Mouse (Mus musculus) adrenal gland, postnatal 14 days (tissue): ENCODE data around the gene Gm20388. TPM values are rescaled to one million over a fixed set of nuclear protein-coding genes. Genes with fewer than 3 reads are reported as not detected.

Experiments used
- DNase-seq: peaks from one replicate; pipeline ENCODE4 v3.0.0; 2021; ENCODE audit warnings: mixed read lengths
- total RNA-seq: library from RNA; stranded (reverse); gene quantifications from 2 replicates; pipeline ENCODE4 v1.2.3, GENCODE M21; 2021

Gene Gm20388
- total RNA-seq, 1 experiment from 2014 or later = 17.6 TPM

DNA sequence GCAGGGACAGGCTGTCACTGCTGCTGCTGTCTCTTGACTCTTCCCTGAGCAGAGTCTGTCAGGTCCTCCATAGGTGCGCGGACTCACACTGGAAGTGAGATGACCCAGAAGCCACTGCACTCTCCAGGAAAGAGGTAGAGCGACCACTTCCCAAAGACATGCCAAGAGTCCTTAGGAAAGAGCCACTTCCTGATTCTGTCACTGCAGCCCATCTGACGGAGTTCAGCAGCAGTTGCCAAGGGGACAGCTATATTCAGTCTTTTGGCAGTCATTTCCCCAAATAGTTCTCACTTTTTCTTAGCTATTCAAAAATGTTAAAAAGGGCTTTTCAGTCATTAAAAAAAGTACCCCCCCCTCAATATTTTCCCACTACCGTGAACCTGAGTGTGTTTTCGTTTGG, 2111.6 kb downstream of the Gm20388 start:
- DNase-seq = no peak

GRCm38 (mm10) chr8:122022705-122023104, 2112.1 kb downstream of the Gm20388 start:
- no peak for DNase-seq

- peak; percentile 59 for DNase-seq
These were observed 2114.9 kb downstream of the Gm20388 start for GRCm38 (mm10) chr8:122025546-122025945.

DNA sequence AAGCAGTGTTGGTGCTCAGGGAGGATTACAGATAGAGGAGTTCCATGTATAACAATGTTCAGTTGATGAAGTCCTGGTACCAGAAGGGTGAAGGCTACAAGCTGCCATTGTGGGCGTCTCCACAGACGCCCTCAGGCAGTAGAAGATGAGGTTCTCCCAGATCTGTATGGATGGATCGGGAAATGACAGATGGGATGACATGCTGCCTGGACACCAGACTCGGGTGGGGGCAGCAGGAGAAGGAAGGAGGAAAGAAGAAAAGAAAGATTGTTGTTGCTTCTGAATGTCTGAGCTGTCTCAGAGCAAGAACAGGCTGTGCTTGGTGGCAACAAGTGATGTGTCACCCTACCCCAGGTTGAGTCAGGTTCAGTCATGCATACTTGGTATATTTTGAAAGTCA, 2117.5 kb downstream of the Gm20388 start:
- DNase-seq = no peak

DNA sequence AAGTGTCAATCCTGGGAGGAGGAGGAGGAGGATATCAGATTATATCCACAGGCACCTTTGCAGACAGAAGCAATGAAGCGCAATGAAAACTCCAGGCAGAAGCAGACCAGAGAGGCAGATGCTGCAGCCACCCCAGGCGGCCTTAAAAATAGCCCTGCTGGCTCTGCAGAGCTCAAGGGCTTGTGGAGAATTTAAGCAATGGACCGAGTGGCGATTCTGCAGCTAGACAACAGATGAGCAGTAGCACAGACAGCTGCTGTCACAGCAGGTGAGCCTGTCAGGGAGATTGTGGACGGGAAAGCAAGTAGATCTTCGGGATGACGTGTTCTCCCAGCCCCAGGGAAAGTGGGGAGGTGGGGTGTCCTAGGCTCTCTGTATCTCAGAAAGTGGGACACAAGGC, 2120.3 kb downstream of the Gm20388 start:
- DNase-seq = no peak

- peak; percentile 80 for DNase-seq
These were observed 2122.1 kb downstream of the Gm20388 start for GRCm38 (mm10) chr8:122032741-122033140.

DNA sequence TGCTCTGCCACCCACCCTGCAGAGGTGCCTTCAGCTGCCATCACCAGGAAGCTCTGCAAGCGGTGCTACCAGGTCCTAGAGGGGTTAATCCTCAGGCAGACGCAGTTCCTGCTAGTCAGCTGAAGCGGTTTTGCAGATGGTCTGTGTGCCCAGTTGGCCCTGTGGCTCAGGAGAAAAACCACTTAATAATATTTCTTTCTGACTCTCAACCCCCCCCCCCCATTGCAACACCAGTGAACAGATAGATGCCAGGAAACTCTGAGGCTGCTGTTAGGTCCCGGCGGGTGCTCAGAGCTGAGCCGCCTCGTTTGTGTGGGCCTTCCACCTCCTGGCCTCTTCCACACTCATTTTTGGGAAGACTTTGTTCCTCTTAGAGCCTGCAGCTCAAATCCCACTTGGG, 2124.9 kb downstream of the Gm20388 start:
- peak; percentile 21 for DNase-seq

GRCm38 (mm10) chr8:122036325-122036724, 2125.7 kb downstream of the Gm20388 start:
- DNase-seq = no peak

GRCm38 (mm10) chr8:122037279-122037678, 2126.6 kb downstream of the Gm20388 start:
- DNase-seq = no peak

DNA sequence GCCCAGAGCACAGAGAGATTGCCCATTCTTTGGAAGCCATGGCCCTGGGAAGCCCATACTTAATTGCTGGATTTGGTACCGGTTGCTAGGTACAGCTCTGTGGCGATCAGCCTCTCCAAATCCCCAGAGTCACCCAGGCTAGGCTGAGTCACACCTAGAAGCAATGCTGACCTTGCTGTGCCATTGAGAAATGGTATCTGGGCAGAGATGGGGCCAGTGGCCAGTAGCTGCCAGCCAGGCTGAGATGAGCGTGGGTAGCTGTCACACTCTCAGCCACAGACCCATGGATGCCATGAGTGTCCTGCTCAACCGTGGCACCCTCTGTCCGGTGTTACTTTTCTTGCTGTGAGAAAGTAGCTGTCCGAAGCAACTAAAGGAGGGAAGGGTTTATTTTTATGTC, 2127.4 kb downstream of the Gm20388 start:
- peak; percentile 62 for DNase-seq

GRCm38 (mm10) chr8:122039452-122039851, 2128.8 kb downstream of the Gm20388 start:
- DNase-seq = no peak

GRCm38 (mm10) chr8:122047206-122047870, 2136.7 kb downstream of the Gm20388 start:
- DNase-seq = peak; percentile 47

GRCm38 (mm10) chr8:122049266-122049665, 2138.6 kb downstream of the Gm20388 start:
- no peak for DNase-seq

- no peak for DNase-seq
These were observed 2139.3 kb downstream of the Gm20388 start for GRCm38 (mm10) chr8:122049923-122050322.

DNA sequence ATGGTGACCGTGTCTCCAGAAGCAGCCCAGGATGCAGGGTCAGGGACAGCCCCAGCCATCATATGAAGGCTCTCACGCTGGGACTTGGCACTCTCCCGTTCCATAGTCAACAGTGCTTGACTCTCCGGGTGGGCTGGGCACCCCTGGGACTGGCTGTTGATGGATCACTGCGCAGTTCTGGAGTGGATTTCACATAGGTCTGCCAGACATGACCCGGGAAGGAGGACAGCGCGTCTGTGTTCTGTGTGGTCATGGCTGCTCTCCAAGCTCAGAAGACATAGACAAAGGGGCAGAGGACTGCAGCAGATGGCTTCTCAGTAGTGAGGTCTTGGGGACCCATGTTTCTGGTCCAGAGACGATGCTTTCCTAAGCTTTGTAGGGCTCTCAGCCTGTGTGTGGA, 2140.0 kb downstream of the Gm20388 start:
- DNase-seq = no peak

GRCm38 (mm10) chr8:122055321-122055720, 2144.7 kb downstream of the Gm20388 start:
- DNase-seq = no peak

DNA sequence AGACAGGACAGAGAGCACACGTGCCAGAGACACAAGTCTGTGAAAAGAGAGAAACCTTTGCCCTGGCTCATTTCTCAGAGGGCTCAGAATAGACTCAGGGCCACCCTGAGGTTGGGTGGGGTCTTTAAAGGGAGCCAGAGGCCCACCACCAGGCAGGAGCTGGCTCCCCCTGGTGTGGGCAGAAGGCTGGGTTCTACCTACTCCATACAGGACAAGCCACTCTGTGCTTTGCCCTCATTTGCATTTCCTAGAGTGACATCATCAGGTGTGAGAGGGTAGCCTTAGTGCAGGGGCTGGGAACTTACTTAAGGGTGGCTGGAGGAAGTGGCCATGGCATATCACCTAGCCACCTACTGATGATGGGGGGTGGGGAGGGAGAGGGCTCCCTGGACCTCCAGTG, 2145.5 kb downstream of the Gm20388 start:
- no peak for DNase-seq

DNA sequence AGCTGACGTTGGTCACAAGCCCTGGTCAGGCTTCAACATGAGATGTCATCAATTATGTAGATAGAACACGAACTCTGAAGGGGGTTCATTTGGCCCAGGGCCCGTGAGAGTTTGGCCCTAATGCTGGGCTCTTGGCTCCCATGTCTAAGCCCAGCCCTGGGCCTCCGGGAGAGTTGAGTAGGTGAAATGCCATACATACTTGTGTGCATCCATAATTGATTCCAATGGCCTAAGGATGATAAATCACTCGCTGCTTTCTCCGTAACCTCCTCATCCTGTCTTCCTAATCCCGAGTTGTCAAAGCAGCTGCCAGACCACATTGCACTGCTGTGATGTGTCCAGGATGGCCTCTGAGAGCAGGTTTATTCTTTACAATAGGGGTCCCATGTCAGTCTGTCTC, 2146.2 kb downstream of the Gm20388 start:
- no peak for DNase-seq

DNA sequence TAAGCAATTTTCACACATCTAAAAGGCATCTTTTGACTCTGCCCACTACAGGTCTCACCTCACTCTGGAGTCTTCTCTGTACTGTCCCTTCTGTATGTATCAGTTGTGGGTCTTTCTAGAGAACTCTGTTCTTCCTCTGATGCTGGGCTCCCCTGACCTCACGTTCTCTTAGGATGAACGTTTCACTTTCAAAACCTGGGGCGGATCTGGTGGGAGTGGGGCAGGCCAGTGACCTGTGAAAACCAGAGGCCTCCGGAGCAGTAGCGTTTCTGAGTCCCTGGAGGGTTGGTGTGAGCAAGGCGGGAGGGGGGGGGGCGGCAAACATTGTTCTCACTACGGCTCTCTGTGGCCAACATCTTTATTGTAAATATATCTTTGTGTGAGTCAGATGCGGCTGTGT, 2147.9 kb downstream of the Gm20388 start:
- DNase-seq = no peak

DNA sequence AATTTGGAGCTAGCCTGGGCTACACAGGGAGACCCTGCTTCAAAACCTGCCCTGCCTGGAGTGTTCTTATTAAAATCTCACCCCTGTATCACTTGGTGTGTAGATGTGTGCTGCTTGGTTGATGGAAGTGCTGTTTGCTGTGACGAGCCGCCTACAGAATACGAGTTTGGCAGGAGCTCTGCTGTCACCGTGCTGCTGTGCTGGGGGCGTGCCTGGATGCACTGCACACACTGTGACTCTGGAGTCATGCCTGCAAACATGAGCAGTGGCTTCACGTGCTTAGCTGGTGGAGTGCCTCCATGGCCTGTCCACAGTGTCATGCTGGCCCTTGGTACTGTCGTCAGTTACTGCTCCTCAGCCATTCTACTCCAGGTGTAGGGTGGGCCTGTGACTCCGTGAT, 2148.3 kb downstream of the Gm20388 start:
- DNase-seq = no peak

DNA sequence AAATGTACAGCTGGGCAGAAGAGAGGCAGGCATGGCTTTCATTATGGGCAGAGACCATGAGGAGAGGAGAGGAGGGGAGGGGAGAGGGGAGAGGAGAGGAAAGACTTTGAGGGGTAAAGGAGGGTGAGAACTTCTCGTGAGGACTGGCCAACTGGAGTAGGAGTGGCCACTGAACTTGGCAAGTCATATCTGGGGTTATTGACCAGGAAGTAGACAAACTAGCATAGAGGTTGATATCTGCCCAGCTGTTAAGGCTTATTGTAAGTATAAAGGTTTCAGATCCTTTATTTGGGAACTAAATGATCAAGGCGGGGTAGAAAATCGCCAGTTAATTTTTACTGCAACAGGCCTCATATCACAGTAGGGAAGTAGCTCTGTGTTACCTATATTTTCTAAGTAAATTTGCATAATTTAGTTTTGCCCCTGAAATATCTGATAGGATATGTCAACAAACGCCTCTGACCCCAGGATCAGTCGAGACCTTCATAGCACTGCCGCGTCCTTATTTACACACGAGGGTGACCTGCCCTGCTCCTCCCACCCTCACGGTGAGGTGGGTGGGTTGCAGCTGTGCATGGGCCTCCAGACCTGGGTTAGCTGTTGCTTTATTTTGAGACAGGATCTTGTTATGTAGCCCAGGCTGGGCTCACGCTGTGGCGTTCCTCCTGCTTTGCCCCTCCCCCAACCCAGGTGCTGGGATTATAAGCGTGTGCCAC, 2152.0 kb downstream of the Gm20388 start:
- DNase-seq = no peak

GRCm38 (mm10) chr8:122064353-122064752, 2153.7 kb downstream of the Gm20388 start:
- peak; percentile 16 for DNase-seq

GRCm38 (mm10) chr8:122067783-122068505, 2157.3 kb downstream of the Gm20388 start:
- peak; percentile 30 for DNase-seq
